Mouse (Mus musculus) heart, postnatal 0 days (tissue): ENCODE data around the gene Gm3776. TPM values are rescaled to one million over a fixed set of nuclear protein-coding genes. Genes with fewer than 3 reads are reported as not detected.

Experiments used
- ATAC-seq: fragments of 200-750 bp; cut with Nextera tagmentation; 2 replicates; pipeline ENCODE4 v1.8.0; 2017; ENCODE audit warnings: low read depth, moderate number of reproducible peaks, moderate library complexity; ENCODE audit not compliant: insufficient read depth
- DNase-seq: peaks from one replicate; pipeline ENCODE4 v3.0.0-alpha.2; 2016; ENCODE audit warnings: low spot score
- H3K27ac ChIP-seq: fragments of 300-500 bp; sonication (generic); 2 replicates; pipeline ENCODE4 v1.5.1; 2014; ENCODE audit warnings: low read depth, mild to moderate bottlenecking
- H3K27me3 ChIP-seq: fragments of 300-500 bp; sonication (generic); 2 replicates; pipeline ENCODE4 v1.6.1; 2014; ENCODE audit warnings: low read length, mixed read lengths; ENCODE audit not compliant: control insufficient read depth, insufficient read depth
- H3K36me3 ChIP-seq: fragments of 300-500 bp; sonication (generic); replicated peaks from 2 replicates; pipeline ENCODE4 v1.6.1; 2014; ENCODE audit warnings: low read length, mixed read lengths; ENCODE audit not compliant: control insufficient read depth, insufficient read depth
- H3K4me1 ChIP-seq: fragments of 300-500 bp; sonication (generic); 2 replicates; pipeline ENCODE4 v1.6.1; 2014; ENCODE audit warnings: antibody characterized with exemption; ENCODE audit not compliant: control insufficient read depth, insufficient read depth
- H3K4me2 ChIP-seq: fragments of 300-500 bp; sonication (generic); 2 replicates; pipeline ENCODE4 v1.6.1; 2014; ENCODE audit warnings: low read depth, mild to moderate bottlenecking, low read length, moderate library complexity
- H3K4me3 ChIP-seq: fragments of 300-500 bp; sonication (generic); 2 replicates; pipeline ENCODE4 v1.5.1; 2014; ENCODE audit warnings: low read depth, low read length
- H3K9ac ChIP-seq: fragments of 300-500 bp; sonication (generic); replicated peaks from 2 replicates; pipeline ENCODE4 v1.6.1; 2014; ENCODE audit warnings: low read depth, low read length, mixed read lengths
- H3K9me3 ChIP-seq: fragments of 300-500 bp; sonication (generic); replicated peaks from 2 replicates; pipeline ENCODE4 v1.6.1; 2016; ENCODE audit warnings: low read length; ENCODE audit not compliant: control insufficient read depth
- CTCF ChIP-seq: IDR thresholded peaks from 2 replicates; pipeline ENCODE4 v1.5.1; 2016; ENCODE audit warnings: antibody characterized with exemption, control low read depth, low read depth
- EP300 ChIP-seq: IDR thresholded peaks from 2 replicates; pipeline ENCODE4 v1.6.1; 2016; ENCODE audit warnings: antibody characterized with exemption, low read depth
- WGBS: fragments of 180-500 bp; shearing (Covaris S2); extraction: QIAGEN DNeasy Blood & Tissue Kit; methylation state at CpG from one replicate; pipeline ENCODE4 v1.1.7; 2014; 5-methylcytosine and 5-hydroxymethylcytosine counted together
- polyA plus RNA-seq: library from polyadenylated mRNA; unstranded; fragments of >200 nt; fragmentation: Nextera tagmentation; extraction: Ambion mirVana; gene quantifications from 2 replicates; pipeline ENCODE4 v1.2.1, GENCODE M21; 2015
- total RNA-seq: library from RNA; depleted of rRNA; stranded (reverse); fragments of >200 nt; gene quantifications from 2 replicates; pipeline ENCODE4 v1.2.3, GENCODE M21; 2014; ENCODE audit warnings: low replicate concordance; rRNA removed

Gene Gm3776
- total and polyA plus RNA-seq, 2 experiments from 2014 or later: 0.40 to 0.42 TPM

- Histone ChIP-seq H3K36me3 (no peaks in the 10 kb centered on the region), H3K4me3 (no peak within 1 kb of the TSS), H3K9me3 (no peaks in the 10 kb centered on the region), H3K27me3 (no peaks in the 10 kb centered on the region), H3K9ac (no peak within 1 kb of the TSS), H3K4me2 (no peak within 1 kb of the TSS), H3K27ac (no peak within 1 kb of the TSS), H3K4me1 (no peaks in the 10 kb centered on the region)
- ATAC-seq (no peak), DNase-seq (no peak)
- 62% methylated on average over 2 of the region's 2 CpGs for WGBS
- TF ChIP-seq EP300 (no peak), CTCF (no peak)
Observed at GRCm38 (mm10) chr9:78314696-78315095, 57.8 kb downstream of the Gm3776 start, which contains the start of gene Omt2a. TSS of gene Omt2a (minus strand) at chr9:78314796.

Other genes starting within 250 kb of the Gm3776 start
- not detected in 2 replicates for gene Gcm1, start 205.2 kb upstream of the Gm3776 start, total RNA-seq
- gene Gcm1, start 205.2 kb upstream of the Gm3776 start, polyA plus RNA-seq: not detected in 2 replicates
- 67.5 and 102 TPM in 2 replicates for gene Fbxo9, start 148.1 kb upstream of the Gm3776 start, total RNA-seq
- 57.2 and 60.4 TPM in 2 replicates for gene Fbxo9, start 148.1 kb upstream of the Gm3776 start, polyA plus RNA-seq
- gene Ick, start 147.9 kb upstream of the Gm3776 start, total RNA-seq: 10.4 and 11.4 TPM in 2 replicates
- gene Ick, start 147.9 kb upstream of the Gm3776 start, polyA plus RNA-seq: 13.5 and 13.8 TPM in 2 replicates
- 59.8 and 81.1 TPM in 2 replicates for gene Gsta4, start 74.4 kb upstream of the Gm3776 start, total RNA-seq
- 124 and 134 TPM in 2 replicates for gene Gsta4, start 74.4 kb upstream of the Gm3776 start, polyA plus RNA-seq
- not detected in 2 replicates for gene Gsta1, start 26.5 kb upstream of the Gm3776 start, total RNA-seq
- gene Gsta1, start 26.5 kb upstream of the Gm3776 start, polyA plus RNA-seq: 0.45 TPM in 1 of 2 replicates, not detected in the other
- not detected in 2 replicates for gene Gm10639, start 32.8 kb downstream of the Gm3776 start, total RNA-seq
- not detected in 2 replicates for gene Gm10639, start 32.8 kb downstream of the Gm3776 start, polyA plus RNA-seq
- gene Omt2a, start 57.7 kb downstream of the Gm3776 start, total RNA-seq: not detected in 2 replicates
- gene Omt2a, start 57.7 kb downstream of the Gm3776 start, polyA plus RNA-seq: not detected in 2 replicates
- gene Omt2b, start 70.5 kb downstream of the Gm3776 start, total RNA-seq: not detected in 2 replicates
- not detected in 2 replicates for gene Omt2b, start 70.5 kb downstream of the Gm3776 start, polyA plus RNA-seq
- gene Gsta2, start 98.7 kb downstream of the Gm3776 start, total RNA-seq: not detected in 2 replicates
- not detected in 2 replicates for gene Gsta2, start 98.7 kb downstream of the Gm3776 start, polyA plus RNA-seq
- not detected in 2 replicates for gene Dppa5a, start 111.0 kb downstream of the Gm3776 start, total RNA-seq
- not detected in 2 replicates for gene Dppa5a, start 111.0 kb downstream of the Gm3776 start, polyA plus RNA-seq
- gene Ooep, start 121.6 kb downstream of the Gm3776 start, total RNA-seq: 0.11 TPM in 1 of 2 replicates, not detected in the other
- gene Ooep, start 121.6 kb downstream of the Gm3776 start, polyA plus RNA-seq: 0.08 and 0.23 TPM in 2 replicates
- gene Ddx43, start 138.6 kb downstream of the Gm3776 start, total RNA-seq: not detected in 2 replicates
- gene Ddx43, start 138.6 kb downstream of the Gm3776 start, polyA plus RNA-seq: not detected in 2 replicates
- 1.0 and 1.5 TPM in 2 replicates for gene Cgas, start 186.1 kb downstream of the Gm3776 start, total RNA-seq
- gene Cgas, start 186.1 kb downstream of the Gm3776 start, polyA plus RNA-seq: 0.82 and 0.83 TPM in 2 replicates
- 22.4 and 27.3 TPM in 2 replicates for gene Mto1, start 191.1 kb downstream of the Gm3776 start, total RNA-seq
- gene Mto1, start 191.1 kb downstream of the Gm3776 start, polyA plus RNA-seq: 21.8 and 23.3 TPM in 2 replicates
- not detected in 2 replicates for gene Gm17324, start 191.7 kb downstream of the Gm3776 start, total RNA-seq
- 0.63 and 0.74 TPM in 2 replicates for gene Gm17324, start 191.7 kb downstream of the Gm3776 start, polyA plus RNA-seq
- 7,011 and 7,051 TPM in 2 replicates for gene Eef1a1, start 232.0 kb downstream of the Gm3776 start, total RNA-seq
- 2,146 and 2,221 TPM in 2 replicates for gene Eef1a1, start 232.0 kb downstream of the Gm3776 start, polyA plus RNA-seq